Mouse (Mus musculus): ENCODE results near the gene Zp3.
A peak's percentile ranks its signal among the peaks of the same experiment; 100 is the strongest.

DNA sequence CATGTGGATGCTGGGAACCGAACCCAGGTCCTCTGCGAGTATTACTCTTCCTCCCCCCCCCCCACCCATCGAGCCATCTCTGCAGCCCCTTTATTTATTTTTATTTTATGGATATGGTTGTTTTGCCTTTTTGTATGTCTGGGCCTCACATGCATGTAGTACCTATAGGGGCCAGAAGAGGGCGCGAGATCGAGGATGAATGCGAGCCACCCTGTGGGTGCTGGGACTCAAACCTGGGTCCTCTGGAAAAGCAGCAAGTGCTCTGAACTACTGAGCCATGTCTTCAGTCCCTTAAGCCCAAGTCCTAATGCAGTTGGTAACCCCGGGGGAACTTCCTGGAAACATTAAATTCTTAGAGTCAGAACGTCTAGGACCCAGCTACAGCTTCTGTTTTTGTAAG, 13.0 kb upstream of the Zp3 start:
- peak; percentile 21; the same call in 1 of the 2 replicates for TF ChIP-seq CTCF (IDR thresholded peaks at IDR 0.05; ENCODE audit: low read depth)
- TF ChIP-seq EP300 (IDR thresholded peaks at IDR 0.05; ENCODE audit: low read depth): no peak
